Mouse (Mus musculus) cerebellum, postnatal 14 days (tissue): Measurements from ENCODE around the gene Uqcr11.

Experiments
- DNase-seq, 2 experiments: peaks; one replicate each; pipeline ENCODE4 v3.0.0; 2021; ENCODE audit warnings: mixed read lengths in 2 of 2

The Uqcr11 gene

DNA sequence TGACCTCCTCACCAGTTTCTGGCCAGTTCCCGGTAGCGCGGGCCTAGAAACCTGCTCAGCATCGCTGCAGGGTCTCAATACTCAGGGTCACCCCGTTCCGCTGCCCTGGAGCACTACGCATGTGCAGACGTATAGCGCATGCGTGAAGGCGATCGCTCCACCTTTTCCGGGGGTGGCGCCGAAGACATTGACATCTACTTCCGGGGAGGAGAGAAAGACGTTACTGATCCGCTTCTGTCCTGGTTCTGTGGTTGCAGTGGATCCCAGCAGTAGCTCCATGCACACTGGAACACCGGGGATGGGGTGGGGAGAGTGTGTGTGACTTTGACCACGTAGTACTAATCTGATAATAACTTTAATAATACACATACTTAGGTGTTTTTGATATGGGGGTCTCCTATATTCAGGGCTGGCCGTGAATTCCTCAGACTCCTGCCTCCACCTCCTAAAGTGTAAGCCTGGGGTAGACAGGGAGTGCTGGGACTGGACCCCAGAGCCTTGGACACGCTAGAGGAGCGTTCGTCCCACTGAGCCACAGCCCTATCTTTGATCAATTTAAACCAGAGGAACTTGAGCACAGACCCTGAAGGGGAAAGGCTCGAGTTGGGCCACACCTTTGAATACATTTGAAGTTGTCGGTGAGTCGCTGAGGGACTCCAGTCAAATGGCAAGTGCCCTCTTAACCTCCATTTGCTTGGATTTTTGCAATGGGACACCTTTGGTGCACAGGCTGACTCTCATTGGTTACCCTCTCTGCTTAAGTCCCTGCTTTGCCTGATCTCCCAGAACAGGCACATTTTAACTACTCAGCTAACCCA, at the start of gene Uqcr11:
Gene Uqcr11, minus strand, starts transcription at position 147 of the 818 bp plus-strand sequence.
- peak; percentile 93 to 94 for DNase-seq

DNA sequence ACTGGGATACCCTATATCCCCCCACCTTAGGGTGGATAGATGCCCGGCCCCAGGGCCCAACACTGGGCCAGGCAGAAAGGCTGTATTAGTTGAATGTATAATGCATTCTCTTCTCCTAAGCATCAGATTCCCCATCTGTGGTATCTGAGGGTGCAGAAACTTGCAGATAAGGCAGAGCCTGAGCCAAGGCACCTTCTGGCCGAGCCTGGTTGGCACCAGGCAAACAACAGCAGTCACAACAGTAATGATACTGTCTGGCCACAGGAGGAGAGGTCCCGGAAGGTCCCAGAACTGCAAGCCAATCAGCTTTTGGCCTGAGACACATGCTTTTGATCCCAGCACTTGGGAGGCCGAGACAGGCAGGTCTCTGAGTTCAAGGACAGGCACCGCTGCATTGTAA, 49.1 kb upstream of the Uqcr11 start:
- no peak for DNase-seq

DNA sequence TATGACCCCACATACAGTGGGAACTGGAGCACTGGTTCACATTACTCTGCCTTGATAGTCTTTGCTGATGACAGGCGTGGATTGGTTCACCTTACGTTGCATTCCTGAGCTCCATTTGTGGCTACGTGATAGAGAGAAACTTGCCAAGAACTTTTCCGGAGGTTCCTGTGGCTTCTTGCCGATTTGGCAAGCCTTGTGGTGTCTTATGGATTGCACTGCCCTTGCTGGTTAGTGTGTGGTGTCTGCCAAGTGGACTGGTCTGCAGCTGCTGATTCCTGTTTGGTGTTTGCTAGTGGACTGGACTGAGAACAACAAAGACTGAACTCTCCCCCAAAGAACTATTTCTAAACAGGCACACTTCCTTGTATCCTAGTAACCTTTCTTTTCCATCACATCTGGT, 48.2 kb upstream of the Uqcr11 start:
- no peak for DNase-seq

DNA sequence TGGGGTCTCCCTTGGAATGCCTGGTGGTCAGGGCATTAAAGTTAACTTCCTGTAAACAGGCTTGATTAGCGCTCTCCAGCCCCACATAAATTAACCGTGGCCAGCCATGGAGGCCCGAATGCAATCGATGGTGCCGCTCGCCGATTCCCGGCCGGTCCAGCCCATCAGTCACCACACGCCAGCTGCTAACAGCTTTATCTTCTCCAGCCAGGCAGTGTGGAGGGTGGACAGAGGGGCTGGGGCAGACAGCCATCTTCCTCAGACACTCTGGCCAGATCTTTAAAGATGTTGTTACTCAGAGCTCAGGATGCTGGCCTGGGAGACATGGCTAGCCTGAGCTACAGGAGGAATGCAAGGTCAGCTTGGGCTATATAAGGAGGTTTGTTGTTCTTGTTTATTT, 47.0 kb upstream of the Uqcr11 start:
- no peak for DNase-seq

DNA sequence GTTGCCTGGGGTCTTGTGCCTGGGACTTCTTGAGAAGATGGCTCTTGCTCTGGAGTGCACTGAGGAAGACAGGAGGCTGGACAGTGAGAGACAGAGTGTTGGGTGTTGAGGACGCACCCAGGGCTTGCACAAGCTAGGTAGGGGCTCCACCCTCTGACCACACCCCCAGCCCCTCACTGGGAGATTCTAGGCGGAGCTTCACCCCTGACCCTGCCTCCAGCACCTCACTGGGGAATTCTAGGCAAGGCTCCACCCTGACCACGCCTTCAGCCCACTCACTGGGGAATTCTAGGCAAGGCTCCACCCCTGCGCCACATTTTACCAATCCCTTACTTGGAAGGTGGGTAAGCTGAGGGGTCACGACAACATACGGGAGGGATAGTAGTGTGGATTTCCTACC, 44.0 kb upstream of the Uqcr11 start:
- no peak for DNase-seq

DNA sequence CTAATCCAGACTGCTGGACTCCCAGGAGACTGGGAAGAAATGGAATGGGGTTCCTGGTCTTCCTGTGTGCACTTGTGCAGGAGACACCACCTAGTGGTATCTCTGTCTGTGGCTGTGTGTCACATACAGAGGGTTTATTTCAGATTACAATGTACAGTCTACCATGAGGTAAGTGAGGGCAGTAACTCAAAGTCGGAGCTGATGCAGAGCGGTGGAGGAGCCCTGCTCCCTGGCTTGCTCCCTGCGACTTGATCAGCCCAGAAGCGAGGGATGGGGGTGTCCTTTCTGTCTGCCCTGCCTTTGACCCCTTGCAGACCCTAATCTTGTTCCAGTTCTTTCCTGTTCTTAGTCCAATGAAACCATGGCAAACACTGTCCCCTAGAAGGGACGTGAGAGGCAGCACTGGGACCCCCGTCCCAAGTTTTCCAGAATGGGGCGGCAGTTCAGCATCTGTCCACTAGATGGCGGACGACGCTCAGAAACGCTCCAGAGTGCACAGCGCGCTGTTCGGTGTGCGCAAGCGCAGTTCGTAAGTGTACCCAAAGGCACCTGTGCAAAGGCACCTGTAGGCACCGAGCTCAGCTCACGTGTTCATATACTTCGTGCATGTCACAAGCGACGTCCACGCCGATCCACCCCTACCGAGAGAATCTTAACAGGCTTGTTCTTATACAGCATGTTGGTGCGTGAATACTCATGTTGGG, 39.4 kb upstream of the Uqcr11 start:
- DNase-seq = peak; percentile 89 to 91

DNA sequence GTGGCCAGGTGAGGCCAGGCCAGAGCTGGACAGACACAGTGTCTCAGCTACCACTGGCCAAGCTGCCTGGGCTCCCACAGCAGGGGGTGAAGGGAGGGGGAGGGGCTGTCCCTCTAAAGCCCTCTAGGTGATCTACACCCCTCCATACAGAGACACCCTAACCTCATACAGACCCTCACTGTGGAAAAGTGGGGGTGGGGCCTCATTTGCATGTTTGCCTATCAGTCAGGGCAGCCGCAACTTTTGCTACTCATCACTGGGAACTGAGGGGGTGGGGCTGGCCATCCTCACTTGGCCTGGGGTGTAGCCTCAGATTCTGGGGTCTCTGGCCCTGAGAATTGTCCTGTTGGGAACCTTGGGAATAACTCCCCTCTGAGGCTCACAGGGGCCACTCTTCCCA, 38.4 kb upstream of the Uqcr11 start:
- peak in 1 of 2 experiments; percentile 47 for DNase-seq

DNA sequence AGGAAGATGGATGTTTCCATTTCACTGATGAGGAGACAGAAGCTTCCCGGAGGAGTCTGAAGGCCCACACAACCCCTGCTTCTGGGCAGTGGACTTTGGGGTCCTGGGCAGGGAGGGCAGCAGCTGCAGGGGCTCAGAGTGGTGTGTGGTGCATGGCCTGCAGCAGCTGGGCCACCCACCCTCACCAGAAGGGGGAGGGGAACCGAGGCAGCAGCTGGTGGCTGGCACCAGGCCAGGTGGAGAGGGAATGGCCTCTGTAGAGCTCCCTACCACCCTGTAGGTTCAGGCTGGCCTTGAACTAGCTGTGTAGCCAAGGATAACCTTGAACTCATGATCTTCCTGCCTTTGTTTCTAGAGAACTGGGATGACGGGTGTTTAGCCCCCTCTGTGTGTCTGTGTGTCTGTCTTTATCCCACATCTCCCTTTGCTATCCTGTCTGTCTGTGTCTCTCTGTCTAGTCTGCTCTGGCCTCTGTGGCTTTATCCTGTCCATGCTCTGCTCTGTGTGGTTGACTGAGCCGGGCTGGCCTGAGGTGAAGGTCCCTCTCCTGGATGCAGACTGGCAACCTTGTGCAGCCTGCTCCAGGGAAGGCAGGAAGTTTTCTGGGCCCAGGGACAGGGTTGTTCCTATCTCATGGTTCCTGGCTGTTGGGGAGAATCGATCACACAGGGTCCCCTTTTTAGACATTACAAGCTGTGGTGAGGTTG, 37.9 kb upstream of the Uqcr11 start:
- peak in 1 of 2 experiments; percentile 62 for DNase-seq

DNA sequence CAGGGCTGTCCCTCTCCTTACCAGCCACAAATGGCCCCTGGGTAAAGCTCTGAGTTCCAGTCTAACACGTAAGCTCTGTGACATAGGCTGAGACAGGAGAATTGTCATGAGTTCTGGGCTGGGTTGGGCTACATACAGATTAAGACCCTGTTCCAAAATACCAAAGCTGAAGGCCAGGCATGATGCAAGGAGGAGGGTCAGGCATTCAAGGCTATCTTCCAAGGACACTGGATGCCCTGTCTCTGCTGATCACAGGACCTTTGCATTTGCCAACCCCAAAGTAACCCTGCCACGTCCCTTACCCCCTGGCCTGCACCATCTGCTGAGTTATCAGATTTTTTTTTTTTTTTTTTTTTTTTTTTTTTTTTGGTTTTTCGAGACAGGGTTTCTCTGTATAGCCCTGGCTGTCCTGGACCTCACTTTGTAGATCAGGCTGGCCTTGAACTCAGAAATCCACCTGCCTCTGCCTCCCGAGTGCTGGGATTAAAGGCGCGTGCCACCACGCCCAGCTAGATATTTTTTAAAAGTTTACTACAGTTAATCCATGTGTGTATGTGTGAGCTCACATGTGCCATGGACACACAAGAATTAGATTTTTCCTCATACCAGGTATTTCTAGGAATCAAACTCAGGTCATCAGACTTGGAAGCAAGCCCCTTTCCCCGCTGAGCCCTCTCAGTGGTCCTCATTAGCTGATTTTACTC, 37.1 kb upstream of the Uqcr11 start:
- no peak for DNase-seq

DNA sequence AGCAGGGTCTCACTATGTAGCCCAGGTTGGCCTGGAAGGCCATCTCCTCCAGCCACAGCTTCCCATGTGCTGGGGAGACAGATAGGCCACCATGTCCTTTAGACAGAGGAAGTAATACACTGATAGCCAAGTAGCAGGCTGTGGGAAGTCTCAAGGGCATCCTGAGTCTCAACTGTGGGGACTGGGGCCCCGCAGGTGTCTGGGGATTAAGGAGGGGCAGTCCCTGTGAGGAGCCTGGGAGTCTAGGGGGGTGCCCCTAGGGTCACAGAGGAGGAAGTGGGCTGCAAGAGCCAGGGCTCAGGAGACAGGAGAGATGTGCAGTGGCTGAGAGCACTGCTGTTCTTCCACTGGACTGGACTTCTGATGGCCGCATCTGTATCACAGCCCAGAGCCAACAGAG, 36.4 kb upstream of the Uqcr11 start:
- no peak for DNase-seq

DNA sequence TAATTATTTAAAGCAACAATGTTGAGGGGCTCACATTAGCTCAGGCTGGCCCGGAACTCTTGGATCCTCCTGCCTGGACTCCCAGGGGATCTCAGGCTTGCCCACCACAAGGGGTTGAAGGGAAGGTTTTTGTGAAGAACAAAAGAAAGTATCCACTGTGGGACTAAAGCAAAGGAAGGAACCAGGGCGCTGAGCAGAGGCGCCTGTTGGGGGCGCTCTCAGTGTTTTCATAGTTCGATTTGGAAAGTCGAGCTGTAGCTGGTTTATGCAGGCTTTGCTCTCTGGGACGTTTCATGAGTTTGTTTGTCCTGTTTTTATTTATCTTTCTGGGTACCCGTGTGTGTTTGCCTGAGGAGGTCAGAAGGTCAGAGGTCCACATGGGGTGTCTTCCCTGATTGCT, 35.0 kb upstream of the Uqcr11 start:
- DNase-seq = no peak

DNA sequence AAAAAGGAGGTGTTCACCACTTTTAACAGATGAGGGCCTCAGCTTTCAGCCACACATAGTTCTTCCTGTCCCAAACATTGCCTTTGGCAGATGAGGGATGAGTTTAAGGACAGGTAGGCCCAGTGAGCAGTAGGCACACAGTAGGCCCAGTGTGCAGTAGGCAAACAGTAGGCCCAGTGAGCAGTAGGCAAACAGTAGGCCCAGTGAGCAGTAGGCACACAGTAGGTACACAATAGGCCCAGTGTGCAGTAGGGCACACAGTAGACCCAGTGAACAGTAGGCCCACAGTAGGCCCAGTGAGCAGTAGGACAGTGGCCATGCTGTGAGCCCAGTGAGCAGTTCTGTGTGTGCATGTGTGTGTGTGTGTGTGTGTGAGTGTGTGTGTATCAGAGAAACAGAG, 33.4 kb upstream of the Uqcr11 start:
- no peak for DNase-seq

DNA sequence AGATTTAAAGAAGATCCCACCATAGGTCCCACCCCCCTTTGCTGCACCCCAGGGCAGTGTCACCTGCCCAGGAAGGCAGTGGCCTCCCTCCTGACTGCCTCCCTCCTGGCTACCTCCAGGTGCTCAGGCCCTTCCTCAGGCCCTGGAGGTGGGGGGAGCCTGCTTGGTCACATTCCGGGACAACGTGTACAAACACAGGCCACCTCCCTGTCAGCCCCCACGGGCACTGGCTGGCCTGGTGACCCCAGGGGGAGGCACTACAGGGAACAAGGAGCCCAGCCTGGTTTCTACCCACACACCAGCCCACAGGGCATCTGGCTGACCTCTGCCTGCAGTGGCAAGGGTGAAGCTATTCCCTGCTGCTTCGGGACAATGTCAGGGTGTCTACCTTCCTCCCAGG, 31.3 kb upstream of the Uqcr11 start:
- no peak for DNase-seq

DNA sequence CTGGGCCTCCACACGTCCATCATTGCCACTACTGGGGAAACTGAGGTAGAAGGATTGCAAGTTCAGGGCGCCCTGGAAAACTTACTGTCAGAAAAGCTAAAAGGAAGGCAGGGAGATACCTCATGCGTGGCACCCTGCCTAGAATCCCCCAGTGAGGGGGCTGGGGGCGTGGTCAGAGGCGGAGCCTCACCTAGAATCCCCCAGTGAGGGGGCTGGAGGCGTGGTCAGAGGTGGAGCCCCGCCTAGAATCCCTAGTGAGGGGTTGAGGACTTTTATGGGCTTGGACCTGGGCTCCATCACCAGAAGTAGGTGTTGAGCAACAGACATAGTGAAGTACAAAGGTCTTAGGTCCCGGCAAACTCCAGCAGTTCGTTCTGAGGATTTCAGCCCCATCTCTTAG, 29.6 kb upstream of the Uqcr11 start:
- DNase-seq = peak in 1 of 2 experiments; percentile 33

DNA sequence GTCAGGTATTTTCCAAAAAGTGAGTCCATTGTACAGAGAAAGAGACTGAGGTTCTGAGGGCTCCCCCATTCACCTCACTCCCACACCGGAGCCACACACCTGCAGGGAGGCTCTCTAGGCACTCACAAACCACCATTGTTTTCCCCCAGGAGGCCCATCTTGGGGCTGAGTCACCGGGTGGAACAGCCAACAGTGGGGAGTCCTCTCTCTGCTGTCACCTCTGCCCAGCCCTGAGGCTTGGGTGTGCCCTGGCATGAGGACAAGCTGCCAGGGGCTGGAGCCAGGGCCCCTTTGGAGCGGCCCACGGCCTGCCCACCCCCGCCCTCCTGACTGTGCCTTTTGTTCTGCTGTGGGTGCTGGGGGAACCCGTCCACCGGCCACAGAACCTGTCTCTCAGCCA, 29.1 kb upstream of the Uqcr11 start:
- DNase-seq = no peak

DNA sequence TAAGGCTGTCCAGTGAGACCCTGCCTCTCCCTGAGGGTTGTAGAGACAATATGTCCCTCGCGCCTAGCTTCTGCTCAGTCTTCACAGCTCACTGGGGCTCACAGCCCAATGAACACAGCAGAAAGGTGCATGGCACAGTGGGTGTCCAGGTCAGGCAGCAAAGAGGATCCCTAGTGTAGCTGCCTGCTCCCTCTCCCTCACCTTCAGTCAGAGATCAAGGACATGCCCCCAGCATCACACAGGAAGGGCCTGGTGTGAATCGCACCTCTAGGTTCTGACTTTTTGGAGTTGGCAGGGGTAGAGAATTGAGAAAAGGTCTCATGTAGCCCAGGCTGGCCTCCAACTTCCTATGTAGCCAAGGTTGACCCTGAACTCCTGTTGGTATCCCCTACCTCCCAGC, 28.2 kb upstream of the Uqcr11 start:
- DNase-seq = peak in 1 of 2 experiments; percentile 44

DNA sequence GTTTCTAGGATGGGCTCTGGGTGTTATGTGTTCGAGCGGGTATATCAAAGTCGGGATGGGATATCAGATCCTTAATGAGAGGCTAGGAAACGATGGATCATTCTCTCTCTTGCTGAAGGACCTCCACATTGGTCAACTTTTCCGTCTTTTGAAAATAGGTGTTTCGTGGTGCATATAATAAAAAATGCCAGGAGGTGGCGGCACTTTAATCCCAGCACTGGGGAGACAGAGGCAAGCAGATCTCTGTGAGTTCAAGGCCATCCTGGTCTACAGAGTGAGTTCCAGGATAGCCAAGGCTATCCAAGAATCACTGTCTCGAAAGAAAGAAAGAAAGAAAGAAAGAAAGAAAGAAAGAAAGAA, 27.6 kb upstream of the Uqcr11 start:
- DNase-seq = no peak

DNA sequence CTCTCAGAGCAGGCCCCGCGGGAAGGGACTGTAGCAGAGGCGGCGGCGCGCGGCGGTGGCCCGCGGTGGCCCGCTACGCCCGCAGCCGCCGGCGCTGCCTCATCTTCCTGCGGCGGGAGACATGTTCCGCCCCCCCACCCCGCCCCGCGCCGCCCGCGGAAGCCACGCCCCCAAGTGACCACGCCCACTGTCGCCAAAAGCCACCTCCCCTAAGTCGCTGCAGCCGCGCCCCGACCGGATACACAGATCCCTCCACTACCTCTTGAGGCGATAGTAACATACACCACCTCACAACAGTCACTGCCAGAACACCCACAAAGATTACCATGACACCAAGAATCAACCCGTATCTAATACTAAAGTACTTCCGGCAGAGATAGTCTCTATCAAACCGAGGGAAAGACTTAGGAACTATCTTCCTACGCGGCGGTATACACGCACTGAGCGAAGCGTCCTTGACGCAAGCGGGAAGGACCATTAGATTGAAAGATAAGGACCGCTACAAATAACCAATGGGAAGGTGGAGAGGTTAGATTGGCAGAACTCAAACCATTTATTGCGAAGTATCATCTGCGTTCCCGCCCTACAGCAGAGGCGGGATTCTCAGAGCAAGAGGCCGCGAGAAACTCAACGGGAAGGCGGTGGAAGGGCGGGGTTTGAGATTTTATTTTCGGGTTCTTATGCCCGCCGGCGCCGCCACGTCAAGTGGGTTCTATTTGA, 27.0 kb upstream of the Uqcr11 start, which contains the start of gene Tcf3:
Gene Tcf3, minus strand, starts transcription at position 135 of the 720 bp plus-strand sequence.
- DNase-seq = peak; percentile 95 to 97

DNA sequence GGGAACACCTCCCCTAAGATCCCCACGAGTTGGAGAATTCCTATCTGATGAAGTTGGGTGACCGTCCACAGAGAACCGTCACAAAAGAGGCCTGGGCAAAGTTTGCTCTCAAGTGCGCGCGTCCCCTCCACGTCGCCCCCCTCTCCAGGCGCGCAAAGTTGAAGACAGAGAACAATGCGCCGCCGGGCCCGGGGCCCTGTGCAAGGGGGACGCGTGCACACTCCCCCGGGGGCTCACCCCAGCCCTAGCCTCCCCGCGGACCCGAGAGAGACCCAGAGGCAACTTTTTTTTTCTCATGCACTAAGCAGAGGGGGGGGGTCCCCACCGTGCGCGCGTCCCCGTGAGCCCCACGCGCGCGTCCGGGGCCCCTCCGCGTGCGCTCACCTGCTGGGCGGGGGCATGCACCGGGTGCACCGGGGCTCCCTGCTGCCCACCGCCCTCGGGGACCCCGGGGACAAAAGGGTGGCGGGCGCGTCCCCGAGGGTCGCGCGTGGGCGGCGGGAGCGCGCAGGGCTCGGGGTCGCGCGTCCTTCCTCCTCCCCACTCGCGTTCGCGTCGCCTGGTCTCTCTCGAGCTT, 26.4 kb upstream of the Uqcr11 start:
- DNase-seq = no peak

DNA sequence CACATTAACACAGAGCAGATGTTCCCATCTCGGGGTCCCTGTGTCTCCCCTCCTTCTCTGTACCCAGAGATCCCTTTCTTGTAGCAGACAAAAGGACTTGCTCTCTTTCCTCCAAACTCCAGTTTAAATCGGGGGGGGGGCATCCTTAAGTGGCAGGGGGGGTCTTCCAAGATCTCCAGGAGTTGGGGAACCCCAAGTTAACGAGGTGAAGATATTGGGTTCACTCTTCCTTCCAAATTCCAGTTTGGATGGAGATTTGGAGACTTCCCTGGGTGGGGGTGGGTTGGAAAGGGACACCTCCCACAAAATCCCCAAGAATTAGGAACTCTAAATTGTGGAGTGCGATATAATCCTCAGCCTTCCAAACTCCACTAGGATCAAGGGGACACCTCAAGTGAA, 25.8 kb upstream of the Uqcr11 start:
- no peak for DNase-seq

DNA sequence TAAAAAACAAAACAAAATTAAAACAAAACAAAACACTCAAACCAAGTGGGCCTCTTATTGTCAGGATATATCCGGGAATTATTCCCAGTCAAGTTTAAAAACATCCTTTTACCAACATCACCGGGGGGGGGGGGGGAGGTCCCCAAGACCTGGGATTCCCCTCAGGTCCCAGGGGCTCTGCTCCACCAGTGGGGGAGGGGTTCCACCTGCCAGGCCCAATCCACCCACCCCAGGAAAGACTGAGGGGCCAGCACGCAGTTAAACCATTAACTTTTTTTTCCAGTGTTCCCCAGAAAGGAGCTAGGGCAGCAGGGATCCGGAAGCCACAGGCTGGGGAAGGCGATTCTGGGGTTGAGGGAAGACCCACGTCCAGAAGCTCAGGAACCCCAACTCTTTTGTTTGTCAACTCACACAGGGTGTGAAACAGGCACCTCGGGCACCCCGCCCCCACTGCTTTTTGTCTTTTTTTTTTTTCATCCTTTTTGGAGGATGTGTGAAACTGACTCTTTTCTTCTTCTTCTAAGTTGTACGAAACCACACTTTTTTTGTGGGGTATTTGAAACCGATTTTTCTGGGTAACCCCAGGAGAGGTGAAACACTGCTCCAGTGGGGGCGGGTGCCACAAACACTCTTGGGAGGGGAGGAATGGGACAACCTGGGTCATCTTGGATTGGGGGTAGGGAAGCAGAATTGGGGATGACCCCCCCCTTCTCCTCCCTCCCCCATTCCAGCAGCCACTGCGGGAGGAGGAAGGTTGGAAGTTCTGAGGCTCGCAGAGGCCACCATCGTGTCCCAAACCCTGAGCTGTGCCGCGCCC, 25.1 kb upstream of the Uqcr11 start:
- DNase-seq = no peak
